Mouse (Mus musculus) midbrain, embryonic 14.5 days (tissue): ENCODE results near the gene Ltbp3. TPM values are rescaled to one million over a fixed set of nuclear protein-coding genes. Genes with fewer than 3 reads are reported as not detected.

Source experiments
- ATAC-seq: fragments of 200-750 bp; cut with Nextera tagmentation; 2 replicates; pipeline ENCODE4 v1.8.0; 2017; ENCODE audit warnings: moderate number of reproducible peaks, moderate library complexity; ENCODE audit not compliant: low FRiP score, low TSS enrichment
- DNase-seq: peaks from one replicate; pipeline ENCODE4 v3.0.0-alpha.2; 2015
- H3K27ac ChIP-seq: fragments of 300-500 bp; sonication (generic); replicated peaks from 2 replicates; pipeline ENCODE4 v1.5.1; 2014; ENCODE audit warnings: mild to moderate bottlenecking, low read depth, low read length, moderate library complexity
- H3K27me3 ChIP-seq: fragments of 300-500 bp; sonication (generic); 2 replicates; pipeline ENCODE4 v1.6.1; 2014; ENCODE audit warnings: low read length, control low read depth, mixed read lengths; ENCODE audit not compliant: control insufficient read depth, insufficient read depth
- H3K36me3 ChIP-seq: fragments of 300-500 bp; sonication (generic); 2 replicates; pipeline ENCODE4 v1.6.1; 2014; ENCODE audit warnings: low read length, control low read depth; ENCODE audit not compliant: control insufficient read depth, insufficient read depth
- H3K4me1 ChIP-seq: fragments of 300-500 bp; sonication (generic); 2 replicates; pipeline ENCODE4 v1.6.1; 2014; ENCODE audit warnings: mild to moderate bottlenecking, antibody characterized with exemption, low read length, control low read depth; ENCODE audit not compliant: control insufficient read depth, insufficient read depth
- H3K4me2 ChIP-seq: fragments of 300-500 bp; sonication (generic); 2 replicates; pipeline ENCODE4 v1.6.1; 2014; ENCODE audit warnings: mild to moderate bottlenecking, low read length, moderate library complexity
- H3K4me3 ChIP-seq: fragments of 300-500 bp; sonication (generic); replicated peaks from 2 replicates; pipeline ENCODE4 v1.5.1; 2014; ENCODE audit warnings: low read depth, low read length
- H3K9ac ChIP-seq: fragments of 300-500 bp; sonication (generic); replicated peaks from 2 replicates; pipeline ENCODE4 v1.6.1; 2014; ENCODE audit warnings: mild to moderate bottlenecking, low read length, moderate library complexity
- H3K9me3 ChIP-seq: fragments of 300-500 bp; sonication (generic); 2 replicates; pipeline ENCODE4 v1.6.1; 2016; ENCODE audit warnings: low read length, control low read depth, mixed read lengths; ENCODE audit not compliant: control insufficient read depth
- WGBS: fragments of 180-500 bp; shearing (Covaris S2); extraction: QIAGEN DNeasy Blood & Tissue Kit; methylation state at CpG from one replicate; pipeline ENCODE4 v1.1.7; 2014; 5-methylcytosine and 5-hydroxymethylcytosine counted together
- polyA plus RNA-seq: library from polyadenylated mRNA; unstranded; fragments of >200 nt; fragmentation: Nextera tagmentation; extraction: Ambion mirVana; gene quantifications from 2 replicates; pipeline ENCODE4 v1.2.1, GENCODE M21; 2014

The Ltbp3 gene
- polyA plus RNA-seq, 1 experiment from 2014 or later: 10.5 TPM

- no peak overlapping the region for H3K4me2 ChIP-seq
- H3K4me3 ChIP-seq: no peak overlapping the region
- H3K36me3 ChIP-seq: peaks cover 67% of the 10 kb centered on the region
- ATAC-seq: no peak; the same call in 1 of the 2 replicates
- no peaks in the 10 kb centered on the region for H3K9me3 ChIP-seq
- H3K27me3 ChIP-seq: no peaks in the 10 kb centered on the region
- no peak overlapping the region for H3K27ac ChIP-seq
- no peaks in the 10 kb centered on the region for H3K4me1 ChIP-seq
- WGBS: 49% methylated on average over 10 of the region's 10 CpGs
- H3K9ac ChIP-seq: no peak overlapping the region
- no peak for DNase-seq
Observed at GRCm38 (mm10) chr19:5704801-5705571, 35.7 kb upstream of the Ltbp3 start.

- Histone ChIP-seq H3K4me3 (no peak overlapping the region), H3K4me1 (no peaks in the 10 kb centered on the region), H3K9ac (no peak overlapping the region), H3K36me3 (peaks cover 74% of the 10 kb centered on the region), H3K27ac (no peak overlapping the region), H3K27me3 (no peaks in the 10 kb centered on the region), H3K4me2 (no peak overlapping the region), H3K9me3 (no peaks in the 10 kb centered on the region)
- WGBS: 97% methylated on average over 6 of the region's 6 CpGs
- DNase-seq (no peak), ATAC-seq (no peak)
Observed at GRCm38 (mm10) chr19:5710068-5710467, 30.6 kb upstream of the Ltbp3 start.

GRCm38 (mm10) chr19:5710581-5710980 is 30.1 kb upstream of the Ltbp3 start:
- DNase-seq (no peak), ATAC-seq (no peak)
- Histone ChIP-seq H3K4me2 (no peak overlapping the region), H3K36me3 (peaks cover 75% of the 10 kb centered on the region), H3K9me3 (no peaks in the 10 kb centered on the region), H3K4me3 (no peak overlapping the region), H3K9ac (no peak overlapping the region), H3K4me1 (no peaks in the 10 kb centered on the region), H3K27ac (no peak overlapping the region), H3K27me3 (no peaks in the 10 kb centered on the region)
- 79% methylated on average over 8 of the region's 8 CpGs for WGBS

GRCm38 (mm10) chr19:5711218-5711617 is 29.5 kb upstream of the Ltbp3 start:
- peaks cover 71% of the 10 kb centered on the region for H3K36me3 ChIP-seq
- H3K27ac ChIP-seq: no peak overlapping the region
- ATAC-seq: no peak
- H3K4me3 ChIP-seq: no peak overlapping the region
- DNase-seq: peak; percentile 83
- H3K27me3 ChIP-seq: no peaks in the 10 kb centered on the region
- H3K9ac ChIP-seq: no peak overlapping the region
- peaks cover 4% of the 10 kb centered on the region for H3K4me1 ChIP-seq
- H3K4me2 ChIP-seq: no peak overlapping the region
- 5% methylated on average over 3 of the region's 3 CpGs for WGBS
- no peaks in the 10 kb centered on the region for H3K9me3 ChIP-seq

GRCm38 (mm10) chr19:5711907-5712460 is 28.7 kb upstream of the Ltbp3 start:
- 94% methylated on average over 14 of the region's 14 CpGs for WGBS
- no peak overlapping the region for H3K27ac ChIP-seq
- H3K9ac ChIP-seq: no peak overlapping the region
- no peaks in the 10 kb centered on the region for H3K9me3 ChIP-seq
- DNase-seq: no peak
- no peak overlapping the region for H3K4me2 ChIP-seq
- peaks cover 12% of the 10 kb centered on the region for H3K4me1 ChIP-seq
- ATAC-seq: no peak
- no peaks in the 10 kb centered on the region for H3K27me3 ChIP-seq
- no peak overlapping the region for H3K4me3 ChIP-seq
- H3K36me3 ChIP-seq: peaks cover 67% of the 10 kb centered on the region

GRCm38 (mm10) chr19:5713255-5713654 is 27.4 kb upstream of the Ltbp3 start:
- Histone ChIP-seq H3K27ac (no peak overlapping the region), H3K4me2 (no peak overlapping the region), H3K27me3 (no peaks in the 10 kb centered on the region), H3K9me3 (no peaks in the 10 kb centered on the region), H3K4me1 (peaks cover 15% of the 10 kb centered on the region), H3K9ac (no peak overlapping the region), H3K4me3 (no peak overlapping the region), H3K36me3 (peaks cover 62% of the 10 kb centered on the region)
- WGBS: 82% methylated on average over 5 of the region's 5 CpGs
- DNase-seq (no peak), ATAC-seq (no peak)

GRCm38 (mm10) chr19:5713730-5714129 is 27.0 kb upstream of the Ltbp3 start:
- H3K9me3 ChIP-seq: no peaks in the 10 kb centered on the region
- 20% methylated on average over 2 of the region's 2 CpGs for WGBS
- no peaks in the 10 kb centered on the region for H3K27me3 ChIP-seq
- H3K4me3 ChIP-seq: no peak overlapping the region
- no peak overlapping the region for H3K4me2 ChIP-seq
- peaks cover 62% of the 10 kb centered on the region for H3K36me3 ChIP-seq
- no peak for ATAC-seq
- DNase-seq: no peak
- no peak overlapping the region for H3K9ac ChIP-seq
- no peak overlapping the region for H3K27ac ChIP-seq
- H3K4me1 ChIP-seq: peaks cover 15% of the 10 kb centered on the region

GRCm38 (mm10) chr19:5715793-5716688 is 24.7 kb upstream of the Ltbp3 start:
- Histone ChIP-seq H3K27ac (peak overlapping the region; percentile 49; the same call in 1 of the 2 replicates), H3K9me3 (no peaks in the 10 kb centered on the region), H3K36me3 (peaks cover 65% of the 10 kb centered on the region), H3K9ac (peak overlapping the region; percentile 51; the same call in 1 of the 2 replicates), H3K4me1 (peaks cover 15% of the 10 kb centered on the region), H3K27me3 (no peaks in the 10 kb centered on the region), H3K4me2 (peak overlapping the region; percentile 52), H3K4me3 (peak overlapping the region; percentile 25)
- DNase-seq (peak; percentile 81), ATAC-seq (peak; percentile 72)
- WGBS: 13% methylated on average over 43 of the region's 43 CpGs
